Mouse (Mus musculus): ENCODE data around the gene Tmub1.

GRCm38 (mm10) chr5:24443204-24443603 is 4.5 kb downstream of the Tmub1 start:
- TF ChIP-seq CTCF (IDR thresholded peaks at IDR 0.05; ENCODE audit: insufficient read depth, low read length), result no peak
- TF ChIP-seq POLR2A (IDR thresholded peaks at IDR 0.05; ENCODE audit: borderline replicate concordance, extremely low read depth, low read depth, low read length), result no peak

Measured in lung, adult 2 months (tissue).